Mouse (Mus musculus) ES-Bruce4 (cell line): ENCODE results near the gene E2f8.

Source experiments
- CTCF ChIP-seq: IDR thresholded peaks from one replicate; pipeline ENCODE4 v1.8.1; 2011; ENCODE audit warnings: low read depth, low read length
- EP300 ChIP-seq: IDR thresholded peaks from 2 replicates; pipeline ENCODE4 v1.6.1; 2011; ENCODE audit warnings: low read depth, low read length; ENCODE audit not compliant: insufficient read depth
- POLR2A ChIP-seq: IDR thresholded peaks from one replicate; pipeline ENCODE4 v1.8.1; 2011; ENCODE audit warnings: low read length; ENCODE audit not compliant: insufficient read depth

DNA sequence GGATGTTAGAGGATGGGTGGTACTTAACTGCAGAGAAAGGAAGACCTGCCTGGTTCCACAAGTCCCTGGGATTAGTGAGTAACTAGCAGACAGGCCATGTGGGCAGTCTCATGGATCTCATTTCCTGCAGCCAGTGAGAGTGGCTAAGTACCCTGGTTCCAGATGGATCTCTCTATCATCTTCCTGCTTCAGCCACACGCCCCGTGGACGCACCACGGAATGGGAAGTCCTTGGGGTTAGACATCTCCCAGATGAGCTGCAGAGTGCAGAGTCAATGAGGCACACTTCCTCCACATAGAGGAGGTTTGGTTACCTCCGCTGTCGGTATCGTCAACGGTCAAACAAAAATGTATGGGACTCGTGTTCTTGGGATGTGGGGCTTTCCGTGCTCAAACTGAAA, 42.2 kb upstream of the E2f8 start:
- TF ChIP-seq CTCF (no peak), POLR2A (no peak), EP300 (no peak)
